Mouse (Mus musculus) adrenal gland, postnatal 14 days (tissue): Measurements from ENCODE around the gene Slco2b1. TPM values are rescaled to one million over a fixed set of nuclear protein-coding genes. Genes with fewer than 3 reads are reported as not detected.

Experiments used
- DNase-seq: peaks from one replicate; pipeline ENCODE4 v3.0.0; 2021; ENCODE audit warnings: mixed read lengths
- total RNA-seq: library from RNA; stranded (reverse); gene quantifications from 2 replicates; pipeline ENCODE4 v1.2.3, GENCODE M21; 2021

Gene Slco2b1
- total RNA-seq, 1 experiment from 2014 or later = 19.8 TPM

DNA sequence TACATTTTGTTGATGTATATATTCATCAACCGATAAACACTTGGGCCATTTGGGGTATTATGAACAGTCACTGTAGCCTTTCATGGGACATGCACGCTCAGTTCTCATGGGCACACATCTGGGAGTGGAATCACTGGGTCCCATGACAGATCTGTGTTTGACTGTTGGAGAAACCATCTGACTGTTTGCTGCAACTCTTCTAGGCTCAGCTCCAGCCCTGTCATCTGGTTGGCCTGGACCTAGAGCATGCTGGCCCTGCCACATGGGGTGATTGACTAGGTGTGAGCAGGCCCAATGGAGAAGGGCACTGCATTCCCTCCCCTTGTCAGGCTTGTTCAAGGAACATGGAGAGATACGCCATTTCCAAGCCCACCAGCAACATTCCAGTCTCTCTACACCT, 17.2 kb downstream of the Slco2b1 start:
- no peak for DNase-seq

DNA sequence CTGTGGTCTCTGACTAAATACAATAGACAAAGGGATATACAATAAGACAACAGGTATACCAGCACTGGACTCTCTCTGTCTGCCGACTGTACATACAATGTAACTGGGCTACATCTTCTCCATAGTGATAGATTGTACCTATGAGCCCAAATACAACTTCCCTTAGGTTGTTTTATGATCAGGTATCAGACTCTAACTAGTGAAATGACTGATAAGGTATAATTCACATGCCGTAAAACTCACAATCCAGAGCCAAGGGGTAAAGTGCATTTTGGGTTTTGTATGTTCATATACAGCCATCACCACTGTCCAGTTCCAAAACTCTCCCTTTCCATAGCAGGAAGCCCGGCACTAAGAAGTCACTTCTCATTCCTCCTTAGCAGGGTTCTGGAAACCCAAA, 17.8 kb downstream of the Slco2b1 start:
- DNase-seq = no peak

DNA sequence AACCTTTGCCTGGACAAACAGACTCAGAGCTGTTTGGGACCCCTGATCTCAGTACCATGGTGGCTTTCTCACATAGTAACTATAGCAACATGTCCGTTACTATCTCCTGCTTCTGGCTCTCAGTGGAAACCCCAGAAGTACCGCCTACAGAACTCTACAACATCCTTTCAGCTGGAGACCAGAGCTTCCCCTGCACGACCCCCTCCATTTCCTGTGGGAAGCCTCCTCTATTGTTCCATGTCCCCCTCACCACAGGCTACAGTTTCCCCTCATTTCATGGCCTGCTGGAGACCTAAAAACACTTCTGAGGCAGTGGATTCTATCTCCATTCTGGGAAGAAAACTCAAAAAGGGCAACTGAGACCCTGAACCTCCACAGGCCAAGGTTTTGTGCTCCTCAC, 18.7 kb downstream of the Slco2b1 start:
- DNase-seq = no peak

DNA sequence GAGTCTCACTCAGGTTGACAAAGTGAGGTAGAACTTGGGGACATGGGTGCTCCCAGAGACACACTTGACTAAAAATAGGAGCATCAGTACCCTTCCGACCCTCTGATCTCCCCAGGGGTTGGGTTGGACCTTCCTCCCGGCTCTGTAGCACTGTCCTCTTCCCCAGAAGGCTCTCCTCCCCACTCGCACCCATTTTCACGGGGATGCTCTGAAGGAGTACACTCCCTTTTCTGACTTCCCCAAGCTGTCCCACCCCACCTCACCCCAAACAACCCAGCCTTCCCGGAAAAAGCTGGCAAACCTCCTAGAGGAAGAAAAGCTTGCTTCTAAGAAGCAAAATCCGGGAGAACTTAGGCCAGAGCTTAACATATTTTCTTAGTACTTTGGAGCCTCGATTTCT, 20.3 kb downstream of the Slco2b1 start:
- DNase-seq = no peak

DNA sequence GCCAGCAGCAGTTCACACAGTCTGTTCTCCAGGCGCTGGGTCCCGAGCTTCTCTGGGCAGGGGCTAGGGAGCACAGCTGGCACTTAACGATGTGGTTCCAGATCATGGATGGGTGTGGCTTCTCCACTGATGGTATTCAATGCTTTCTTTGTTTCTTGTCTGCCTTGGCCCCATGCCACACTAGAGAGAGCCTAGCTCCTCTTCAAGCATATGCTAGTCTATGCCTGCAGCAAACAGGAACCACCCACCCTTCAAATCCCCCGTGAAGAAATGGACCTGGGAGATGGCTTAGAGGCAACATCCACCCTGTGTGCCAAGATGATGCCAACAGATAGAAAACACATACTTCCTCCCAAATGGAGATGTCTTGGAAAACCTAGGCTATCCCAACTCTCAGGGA, 27.1 kb downstream of the Slco2b1 start:
- DNase-seq = no peak

DNA sequence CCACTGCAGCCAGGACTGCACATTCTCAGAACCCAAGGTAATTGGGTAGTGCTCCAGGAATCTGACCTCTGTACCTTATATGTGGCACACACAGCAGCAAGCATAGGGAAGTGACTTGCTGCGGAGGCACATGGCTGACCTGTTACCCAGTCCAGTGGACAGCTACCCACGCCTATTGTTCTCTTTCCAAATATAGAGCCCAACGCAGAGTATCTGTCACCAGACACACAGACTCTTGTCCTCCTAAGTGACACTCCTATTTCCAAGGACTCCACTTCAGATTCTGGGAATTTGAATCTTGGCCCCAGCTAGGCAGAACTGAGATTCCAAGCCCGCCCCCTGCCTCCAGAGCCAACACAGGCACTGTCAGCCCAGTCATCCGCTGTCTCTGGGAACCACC, 30.4 kb downstream of the Slco2b1 start:
- DNase-seq = no peak

DNA sequence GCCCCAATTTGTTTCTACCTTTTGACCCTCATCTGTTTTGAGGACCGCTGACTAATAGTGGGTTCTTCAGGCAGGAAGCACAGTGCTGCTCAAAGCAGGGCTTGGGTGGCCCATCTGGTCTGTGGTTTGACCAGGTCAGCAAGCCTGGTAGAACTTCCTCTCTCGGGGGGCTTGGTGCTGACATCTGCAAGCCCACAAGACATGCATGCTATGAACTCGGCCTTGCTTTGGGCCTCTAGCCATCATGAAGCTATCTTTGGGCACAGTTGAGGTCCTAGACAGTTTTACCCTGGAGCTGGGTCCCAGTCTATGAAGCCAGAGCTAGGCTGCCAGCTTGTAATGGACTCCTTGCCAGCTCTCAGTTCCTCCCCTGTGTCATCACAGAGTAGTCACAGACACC, 36.2 kb downstream of the Slco2b1 start:
- DNase-seq = no peak

DNA sequence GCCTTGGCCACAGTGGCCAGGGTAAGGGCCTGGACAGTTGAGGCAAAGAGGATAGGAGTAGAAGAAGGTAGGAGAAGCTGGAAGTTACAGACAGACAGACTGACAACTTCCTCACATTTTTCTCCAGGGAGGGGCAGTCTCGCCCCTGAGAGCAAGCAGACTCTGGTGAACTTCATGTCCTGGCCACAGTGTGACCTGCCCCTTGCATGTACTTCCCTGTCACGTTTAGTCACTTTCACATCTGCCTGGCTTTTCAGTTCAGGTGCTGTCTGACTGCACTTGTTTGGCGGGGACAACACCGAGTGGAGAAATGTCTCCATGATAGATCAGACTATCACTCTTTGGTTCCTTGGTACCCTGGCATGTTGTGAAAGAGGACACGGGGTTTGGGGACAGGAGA, 36.9 kb downstream of the Slco2b1 start:
- DNase-seq = no peak

DNA sequence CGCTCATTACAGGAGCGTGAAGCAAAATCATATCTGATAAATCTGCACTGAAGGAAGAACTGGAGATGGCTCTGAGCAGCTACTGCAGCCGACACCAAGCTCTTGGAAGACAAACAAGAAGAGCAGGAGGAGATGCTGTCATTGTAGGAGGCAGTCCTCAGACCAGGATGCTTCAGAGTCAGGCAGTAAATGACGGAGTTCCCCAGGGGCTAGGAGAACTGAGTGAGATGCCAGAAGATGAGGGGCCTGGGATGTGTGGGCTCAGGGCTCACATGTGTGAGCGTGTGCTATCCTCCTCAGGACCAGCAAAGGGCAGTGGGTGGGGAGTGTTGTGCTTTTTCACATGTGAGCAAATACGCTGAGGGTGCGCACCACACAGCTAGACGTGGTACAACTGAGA, 38.0 kb downstream of the Slco2b1 start:
- no peak for DNase-seq

DNA sequence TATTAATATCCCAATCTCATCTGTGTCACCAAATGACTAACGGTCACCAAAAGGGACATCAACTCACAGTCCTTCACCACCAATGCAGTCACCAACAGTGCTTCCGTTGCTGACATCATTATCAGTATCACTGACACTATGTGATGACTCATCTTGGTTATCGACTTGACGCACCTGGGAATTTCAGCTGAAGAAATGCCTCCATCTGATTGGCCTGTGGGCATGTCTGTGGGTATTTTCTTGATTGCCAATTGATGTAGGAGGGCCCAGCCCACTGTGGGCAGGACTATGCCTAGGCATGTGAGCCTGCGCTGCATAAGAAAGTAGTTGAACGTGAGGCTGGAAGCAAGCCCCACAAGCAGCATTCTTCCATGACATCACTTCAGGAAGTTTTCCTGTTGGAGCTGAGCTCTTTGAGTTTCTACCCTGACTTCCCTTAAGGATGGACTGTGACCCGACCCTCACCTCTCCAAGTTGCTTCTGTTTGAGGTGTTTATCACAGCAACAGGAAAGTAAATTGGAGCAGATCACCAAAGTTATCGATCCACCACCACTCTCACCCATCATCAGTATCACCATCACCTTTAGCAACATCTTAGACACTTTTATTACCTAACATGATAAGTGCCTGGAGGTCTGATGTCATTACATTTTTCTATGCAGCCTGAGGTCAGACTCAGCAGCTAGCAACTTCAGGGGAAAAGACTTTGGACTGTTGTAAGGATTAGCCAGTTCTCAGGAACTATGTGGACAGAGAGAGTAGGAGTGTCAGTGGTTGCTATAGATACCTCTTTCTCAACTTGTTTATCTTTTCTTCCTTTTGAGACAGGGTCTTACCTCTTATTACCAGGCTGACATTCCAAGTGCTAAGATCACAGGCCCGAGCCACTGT, 39.4 kb downstream of the Slco2b1 start:
- DNase-seq = no peak

DNA sequence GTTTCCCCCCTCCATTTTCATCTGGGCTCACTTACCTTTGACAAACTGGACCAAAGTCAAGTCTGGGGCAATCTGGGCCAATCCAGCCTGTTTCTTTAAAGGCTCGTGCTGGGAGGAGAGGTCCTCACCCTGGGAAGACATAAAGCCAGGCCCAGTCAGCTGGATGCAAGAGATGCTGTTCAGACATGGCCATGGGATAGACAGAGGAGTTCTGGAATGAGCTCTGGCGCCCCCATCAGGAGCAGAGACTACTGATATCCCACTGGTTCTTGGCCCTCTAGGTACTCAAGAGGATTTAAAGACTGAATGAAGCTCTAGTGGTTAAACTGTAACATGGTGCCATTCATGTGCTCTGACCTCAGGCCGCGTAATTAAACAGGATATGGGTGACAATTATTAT, 40.2 kb downstream of the Slco2b1 start:
- peak; percentile 36 for DNase-seq

DNA sequence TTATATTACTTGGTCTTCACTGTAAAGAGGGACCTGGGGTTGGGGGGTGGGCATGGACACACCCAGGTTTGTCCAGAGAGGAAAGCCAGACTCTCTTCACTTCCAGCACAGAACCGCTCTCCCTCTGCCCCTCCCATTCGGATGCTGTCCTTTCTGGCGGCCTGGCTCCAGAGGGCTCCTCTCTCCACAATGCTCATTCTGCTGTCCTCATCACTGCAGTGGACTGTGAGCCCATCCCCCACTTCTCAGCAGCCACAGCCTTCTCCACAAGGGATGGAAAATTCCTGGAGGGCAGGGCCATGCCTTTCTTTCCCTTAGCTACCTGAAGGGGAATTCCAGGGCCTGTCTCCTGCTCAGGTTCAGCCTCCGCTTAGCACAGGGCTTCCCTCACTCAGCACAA, 42.3 kb downstream of the Slco2b1 start:
- peak; percentile 80 for DNase-seq

DNA sequence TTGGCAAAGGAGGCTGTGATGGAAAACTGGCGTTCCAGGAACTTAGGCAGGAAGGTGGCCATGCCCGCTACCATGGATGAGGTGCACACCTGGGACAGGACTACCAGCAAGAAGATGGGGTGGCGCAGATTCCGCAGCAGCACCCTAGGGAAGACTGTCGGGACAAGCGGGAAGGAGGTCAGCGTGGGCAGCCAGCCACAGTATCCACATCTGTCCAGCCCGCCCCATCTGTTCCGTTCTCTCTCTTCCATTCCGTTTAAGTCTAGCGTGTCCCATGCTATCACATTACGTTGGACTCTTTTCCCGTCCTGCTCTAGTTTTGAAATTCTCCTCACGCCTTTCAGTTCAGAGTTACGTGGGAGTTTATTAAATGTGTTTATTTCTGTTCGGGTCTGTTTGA, 44.0 kb downstream of the Slco2b1 start:
- no peak for DNase-seq

DNA sequence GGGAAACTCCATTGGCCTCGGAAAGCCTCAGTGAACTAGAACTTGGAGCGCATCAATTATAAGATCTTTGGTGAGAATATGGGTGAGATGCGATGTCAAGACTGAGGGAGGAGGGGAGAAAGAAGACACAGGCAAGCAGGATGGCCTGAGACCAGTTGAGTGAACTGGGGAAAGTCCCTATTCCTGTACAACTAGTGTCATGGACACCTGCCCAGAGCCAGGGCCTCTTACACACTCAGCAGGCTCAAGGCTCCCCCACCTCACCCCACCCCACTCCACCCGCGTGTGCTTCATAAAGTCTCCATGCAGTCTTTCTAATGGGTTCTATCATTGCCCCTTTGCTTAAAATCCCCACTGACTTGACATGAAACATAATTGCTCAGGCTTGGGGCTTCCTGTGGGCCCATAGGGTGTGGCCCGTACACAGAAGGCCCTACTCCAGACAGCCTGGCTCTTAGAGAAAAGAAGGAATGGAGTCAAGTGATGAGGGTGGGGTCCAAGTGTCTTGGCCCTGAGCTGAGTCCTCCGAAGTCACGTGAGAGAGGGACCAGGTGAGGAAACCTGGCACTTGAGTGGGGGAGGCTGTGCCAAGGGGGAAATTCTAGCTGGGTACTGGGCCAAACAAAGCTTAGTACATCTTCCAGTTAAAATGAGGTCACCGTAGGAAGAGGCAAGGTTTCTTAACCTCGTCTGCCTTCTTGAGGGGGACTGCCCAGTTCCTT, 45.2 kb downstream of the Slco2b1 start:
- no peak for DNase-seq

DNA sequence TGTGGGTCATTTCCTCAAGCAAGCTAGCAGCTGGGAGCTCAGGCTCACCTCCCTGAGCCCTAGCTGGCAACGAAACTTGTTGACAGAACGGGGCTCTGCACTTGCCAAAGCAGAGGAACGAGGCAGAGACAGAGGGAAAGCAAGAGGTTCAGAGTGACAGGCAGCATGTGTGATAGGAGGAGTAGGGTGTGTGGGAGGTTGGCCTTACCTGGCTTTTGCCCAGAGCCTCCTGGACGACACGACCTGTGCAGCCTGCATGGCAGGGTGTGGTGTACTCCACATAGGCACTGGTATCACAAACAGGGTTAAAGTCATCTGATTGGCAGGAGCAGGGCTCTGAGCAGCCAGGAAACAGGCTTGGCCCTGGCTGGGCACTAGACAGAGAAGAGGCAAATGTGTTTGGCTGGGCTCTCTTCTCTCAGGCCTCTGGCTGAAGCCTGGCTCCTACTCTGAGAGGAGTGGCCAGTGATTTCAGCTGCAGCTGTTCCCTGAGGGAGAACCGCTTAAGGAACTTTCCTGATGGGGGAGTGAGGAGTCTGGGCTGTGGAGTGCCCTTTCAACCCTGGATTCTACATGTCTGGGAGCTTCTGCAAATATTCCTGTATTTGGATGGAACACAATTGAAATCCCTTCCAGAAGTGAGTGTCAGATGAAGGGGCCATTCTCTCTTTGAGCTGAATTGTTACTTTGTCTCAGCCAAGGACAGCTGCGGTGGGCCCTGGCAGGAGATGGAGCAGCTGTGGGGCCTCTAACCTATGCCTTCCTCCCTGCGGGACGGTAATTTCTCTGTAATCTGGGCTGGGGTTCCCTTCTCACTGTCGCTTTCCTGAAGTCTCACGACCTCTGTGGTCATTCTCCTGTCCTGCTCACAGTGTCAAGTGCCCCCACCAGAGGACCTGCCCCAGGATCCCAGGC, 46.3 kb downstream of the Slco2b1 start:
- peak; percentile 69 for DNase-seq

DNA sequence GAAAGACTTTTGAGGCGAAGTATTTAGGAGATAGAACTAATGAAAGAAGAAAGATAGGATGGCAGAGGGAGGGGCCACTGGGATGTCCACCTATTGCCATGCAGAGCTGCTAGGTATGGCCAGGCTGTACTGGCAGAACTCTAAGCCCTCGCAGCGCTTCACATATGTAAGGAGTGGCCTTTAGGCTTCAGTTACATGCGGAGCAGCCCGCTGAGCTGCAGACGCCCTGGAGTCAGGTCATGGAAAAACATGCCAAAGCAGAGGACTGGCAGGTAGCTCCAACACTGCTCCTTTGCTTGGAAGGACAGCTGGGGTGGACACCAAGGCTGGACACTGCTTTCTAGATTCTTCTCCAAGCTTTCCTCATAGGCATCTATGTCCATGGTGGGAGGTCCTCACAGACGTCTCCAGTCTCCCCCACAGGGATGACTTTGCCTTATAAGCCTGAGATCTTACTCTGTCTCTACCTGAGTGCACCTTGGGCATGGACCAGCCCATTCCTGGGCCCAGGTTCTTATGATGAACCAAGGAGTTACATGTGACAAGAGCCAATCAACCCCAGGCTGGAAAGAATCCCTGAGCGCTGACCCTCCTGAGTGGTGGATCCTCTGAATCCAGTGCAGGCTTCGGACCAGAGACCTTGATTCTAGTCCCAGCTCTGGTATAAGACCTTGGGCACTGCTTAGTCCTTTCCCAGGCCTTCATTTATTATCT, 47.5 kb downstream of the Slco2b1 start:
- DNase-seq = no peak

DNA sequence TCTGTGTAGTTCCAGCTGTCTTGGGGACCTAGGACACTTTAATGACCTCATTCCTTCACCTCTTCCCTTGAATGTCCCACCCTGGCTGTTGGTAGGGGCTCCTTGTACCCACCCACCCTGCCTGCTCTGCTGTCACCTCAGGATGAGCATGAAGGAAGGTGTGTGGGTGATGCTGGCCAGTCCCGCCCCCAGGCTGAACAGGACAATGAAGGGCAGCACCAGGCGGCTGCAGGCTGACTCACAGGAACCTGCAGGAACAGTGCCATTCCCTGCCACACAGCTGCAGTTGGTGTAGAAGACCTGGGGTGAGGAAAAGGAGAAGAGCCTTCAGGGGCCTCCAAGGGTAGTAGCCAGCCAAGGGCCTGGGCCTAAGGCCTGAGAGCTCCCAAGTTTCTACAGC, 48.8 kb downstream of the Slco2b1 start:
- DNase-seq = no peak

DNA sequence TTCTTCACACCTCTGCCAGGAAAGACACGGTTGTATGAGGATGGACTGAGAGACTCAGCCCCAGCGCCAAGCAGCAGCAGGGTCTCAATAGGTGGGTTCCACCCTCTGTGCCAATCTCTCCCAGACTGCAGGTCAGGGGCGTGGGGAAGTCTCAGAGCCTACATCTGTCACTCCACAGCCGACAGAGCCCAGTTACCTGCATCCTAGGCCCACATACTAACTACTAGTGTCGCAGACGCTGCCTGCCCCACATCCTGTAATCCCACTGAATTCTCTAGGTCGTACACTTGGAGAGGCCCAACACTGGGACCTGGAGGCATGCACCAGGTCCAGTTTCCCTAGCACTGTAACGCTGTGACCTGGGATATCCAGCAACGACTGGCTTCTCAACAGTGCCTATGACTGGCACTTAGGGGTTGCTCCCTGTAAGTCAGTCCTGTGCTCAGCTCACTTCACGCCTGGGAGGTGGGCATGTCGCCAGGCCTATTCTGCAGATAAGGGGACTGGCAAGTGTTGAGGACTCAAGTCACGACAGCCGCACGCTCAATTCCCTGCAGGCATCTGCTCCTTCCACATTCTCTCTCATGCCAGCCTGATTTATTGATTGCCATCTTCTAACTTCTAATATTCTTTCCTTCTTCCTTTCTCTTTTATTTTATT, 49.4 kb downstream of the Slco2b1 start:
- peak; percentile 39 for DNase-seq

DNA sequence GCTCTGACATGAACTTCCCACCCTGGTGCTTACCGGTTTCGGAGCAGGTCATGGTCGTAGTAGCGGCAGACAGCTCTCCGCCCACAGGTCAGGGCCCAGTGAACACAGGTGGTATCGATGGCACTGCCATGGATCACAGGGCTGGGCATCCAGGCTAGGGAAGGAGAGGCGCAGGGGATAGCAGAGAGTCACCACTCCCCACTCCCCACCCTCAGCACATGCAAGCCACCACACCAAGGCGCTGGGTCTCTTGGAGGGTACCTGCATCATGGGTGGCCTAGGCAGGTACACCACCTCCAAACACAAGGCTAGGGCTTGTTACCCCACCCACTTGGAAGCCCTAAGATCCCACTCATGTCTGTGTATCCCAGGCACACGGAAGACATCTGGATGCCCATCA, 50.1 kb downstream of the Slco2b1 start:
- no peak for DNase-seq

DNA sequence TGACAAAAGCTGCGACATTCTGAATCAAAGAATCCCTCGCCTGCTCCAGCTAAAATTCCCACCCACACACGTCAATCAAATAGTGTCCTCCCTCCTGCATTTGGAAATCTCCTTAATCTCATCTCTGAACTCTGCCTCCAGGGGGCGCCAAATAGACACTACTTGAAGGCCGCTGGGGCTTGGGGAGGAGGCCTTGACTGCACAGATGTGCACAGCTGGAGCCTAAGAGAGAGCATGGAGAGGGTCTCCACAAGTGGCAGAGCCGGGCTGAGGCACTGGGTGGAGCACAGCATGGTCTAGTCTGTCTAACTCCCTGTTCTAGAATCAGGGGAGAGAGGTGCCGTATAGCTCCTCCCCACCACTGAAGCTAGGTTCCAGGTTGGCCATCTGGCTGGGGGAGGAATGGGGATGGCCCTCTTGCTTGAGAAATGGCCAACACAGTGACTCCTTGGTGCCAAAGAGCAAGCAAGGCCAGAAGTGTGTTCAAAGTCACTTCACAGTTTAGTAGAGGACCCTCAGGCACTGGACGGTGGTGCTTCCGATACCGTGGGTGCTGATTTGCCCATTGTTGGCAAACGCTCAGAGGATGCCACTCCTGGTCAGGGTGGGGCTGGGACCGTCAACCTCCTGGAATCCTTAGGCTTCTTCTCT, 51.6 kb downstream of the Slco2b1 start:
- peak; percentile 94 for DNase-seq

DNA sequence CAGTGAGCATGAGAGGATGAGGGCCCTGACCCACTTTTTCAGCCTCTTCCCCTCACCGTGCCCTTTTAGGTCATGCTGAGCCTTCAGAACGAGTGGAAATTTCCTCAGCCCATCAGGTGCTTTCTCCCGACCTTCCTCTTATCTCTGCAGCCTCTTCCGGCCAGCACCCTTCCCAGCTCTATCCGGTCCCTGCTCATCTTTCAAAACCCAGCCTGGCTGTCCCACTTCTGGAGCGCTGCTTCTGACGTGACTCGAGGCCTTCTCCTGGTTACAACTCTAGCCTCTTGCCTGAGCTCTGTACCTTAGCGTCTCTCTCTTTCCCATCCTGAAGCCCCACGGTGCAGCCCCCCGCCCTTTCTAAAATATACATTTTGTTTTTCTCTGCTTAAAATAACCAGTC, 56.9 kb downstream of the Slco2b1 start:
- peak; percentile 68 for DNase-seq
